Mouse (Mus musculus): ENCODE results near the gene Masp2.

Masp2 gene

DNA sequence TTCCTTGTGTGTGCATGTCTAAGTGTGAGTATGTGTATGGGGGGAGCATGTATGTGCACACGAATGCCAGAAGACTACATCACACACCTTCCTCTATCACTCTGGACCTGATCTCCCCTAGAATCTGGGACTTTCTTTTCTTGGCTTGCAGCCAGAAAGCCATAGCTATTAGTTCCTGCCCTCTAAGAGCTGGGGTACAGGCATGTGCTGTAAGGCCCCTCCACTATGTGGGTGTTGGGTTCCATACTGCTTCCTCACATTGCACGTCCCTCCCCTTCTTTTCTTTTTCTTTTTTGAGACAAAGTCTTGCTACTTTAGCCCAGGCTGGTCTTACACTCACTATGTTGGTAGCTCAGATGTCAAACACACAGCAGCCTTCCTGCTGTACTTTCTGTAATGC lies 33.0 kb downstream of the Masp2 start:
- DNase-seq (ENCODE audit: low spot score in 2 of 2), result no peak

- no peak for DNase-seq (ENCODE audit: low spot score in 2 of 2)
These were observed 35.9 kb downstream of the Masp2 start for GRCm38 (mm10) chr4:148638302-148638701.

- DNase-seq (ENCODE audit: low spot score in 2 of 2), result no peak
These were observed 37.1 kb downstream of the Masp2 start for GRCm38 (mm10) chr4:148639455-148639854.

DNA sequence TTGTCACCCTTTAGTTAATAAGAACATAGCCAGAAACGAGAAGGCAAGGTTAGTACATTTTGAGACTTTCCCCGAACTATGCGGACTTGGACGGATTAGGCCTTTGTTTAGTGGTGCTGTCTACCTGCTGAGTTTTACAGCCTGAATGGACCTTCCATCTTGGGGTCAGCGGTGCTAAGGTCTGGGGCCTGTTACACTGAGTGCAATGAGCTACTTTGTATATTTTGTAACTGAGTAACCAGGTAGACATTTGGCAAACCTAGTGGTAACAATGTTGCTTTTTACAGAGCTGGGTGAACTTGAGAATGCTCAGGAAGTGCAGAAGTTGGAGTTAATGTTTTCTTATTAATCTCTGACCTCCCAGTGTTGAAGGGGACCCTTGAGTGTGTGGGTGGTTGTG lies 38.8 kb downstream of the Masp2 start:
- DNase-seq (ENCODE audit: low spot score in 2 of 2), result no peak

GRCm38 (mm10) chr4:148643291-148644156 lies 41.2 kb downstream of the Masp2 start, which contains the start of gene Gm572:
Gm572 (plus strand) TSS chr4:148643317.
- DNase-seq (ENCODE audit: low spot score in 2 of 2), result no peak

GRCm38 (mm10) chr4:148644157-148644511 lies 41.8 kb downstream of the Masp2 start:
- peak in 1 of 2 experiments; percentile 44 for DNase-seq (ENCODE audit: low spot score in 2 of 2)

DNA sequence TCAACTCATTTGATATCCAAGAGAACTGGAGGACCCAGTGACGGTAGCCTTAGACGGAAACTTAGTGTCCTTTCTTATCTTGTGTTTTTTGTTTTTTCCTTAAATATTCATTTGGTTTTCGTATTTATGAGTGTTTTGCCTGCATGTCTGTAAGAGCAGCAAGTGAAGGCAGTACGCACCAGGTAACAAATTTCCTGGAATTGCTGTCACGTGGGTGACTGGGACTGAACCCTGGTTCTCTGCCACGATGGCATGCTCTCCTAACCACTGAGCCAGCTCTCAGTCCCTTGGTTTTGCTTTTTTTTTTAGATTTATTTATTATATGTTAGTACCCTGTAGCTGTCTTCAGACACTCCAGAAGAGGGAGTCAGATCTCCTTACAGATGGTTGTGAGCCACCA lies 42.6 kb downstream of the Masp2 start:
- no peak for DNase-seq (ENCODE audit: low spot score in 2 of 2)

DNA sequence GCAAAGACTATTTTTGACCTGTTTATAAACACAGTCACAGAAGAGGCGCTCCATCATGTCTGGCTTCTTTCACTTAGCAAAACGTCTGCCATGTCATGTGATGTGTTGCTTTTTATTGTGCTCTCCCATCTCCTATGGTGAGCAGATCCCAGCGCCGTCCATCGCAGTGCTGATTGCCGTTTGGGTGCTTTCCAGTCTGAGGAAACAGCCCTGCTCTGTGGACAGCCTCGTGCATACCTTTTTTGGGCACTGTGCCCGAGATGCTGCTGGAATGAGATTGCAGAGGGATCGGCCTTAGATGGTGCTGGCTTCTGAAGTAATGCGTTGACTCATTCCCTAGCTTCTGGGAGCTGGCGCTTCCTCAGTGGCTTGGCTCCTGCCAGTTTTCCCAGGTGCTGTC lies 44.3 kb downstream of the Masp2 start:
- DNase-seq (ENCODE audit: low spot score in 2 of 2), result no peak

DNA sequence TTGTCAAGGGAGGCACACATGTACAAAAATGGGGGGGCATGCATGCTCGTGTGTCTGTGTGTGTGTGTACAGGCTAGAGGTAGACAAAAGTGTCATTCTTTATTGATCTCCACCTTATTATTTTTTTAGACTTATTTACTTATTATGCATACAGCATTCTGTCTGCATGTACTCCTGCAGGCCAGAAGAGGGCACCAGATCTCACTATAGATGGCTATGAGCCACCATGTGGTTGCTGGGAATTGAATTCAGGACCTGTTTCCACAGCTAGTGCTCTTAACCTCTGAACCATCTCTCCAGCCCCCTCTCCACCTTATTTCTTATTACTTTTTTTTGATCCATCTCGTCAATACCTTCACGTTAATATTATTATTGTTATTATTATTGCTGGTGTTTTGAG lies 47.0 kb downstream of the Masp2 start:
- DNase-seq (ENCODE audit: low spot score in 2 of 2), result no peak

DNA sequence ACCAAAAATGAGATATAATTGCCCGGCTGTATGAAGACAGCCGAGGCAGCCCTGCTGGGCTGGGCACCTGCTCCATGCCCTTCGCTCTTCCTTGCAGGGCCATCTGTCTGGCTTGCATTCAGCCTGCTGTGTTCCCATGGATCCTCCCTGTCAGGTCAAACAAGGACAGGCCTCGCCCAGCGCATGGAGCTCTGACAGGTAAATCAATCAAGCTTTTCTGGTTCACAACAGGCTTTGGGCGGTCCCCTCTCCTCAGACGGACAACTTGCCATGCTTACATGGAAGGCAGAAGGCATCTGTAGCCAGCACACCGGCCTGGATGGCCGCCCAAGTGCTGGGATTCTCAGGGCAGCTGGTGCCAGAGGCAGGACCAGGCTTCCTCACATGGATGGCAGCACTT lies 48.7 kb downstream of the Masp2 start:
- no peak for DNase-seq (ENCODE audit: low spot score in 2 of 2)

DNA sequence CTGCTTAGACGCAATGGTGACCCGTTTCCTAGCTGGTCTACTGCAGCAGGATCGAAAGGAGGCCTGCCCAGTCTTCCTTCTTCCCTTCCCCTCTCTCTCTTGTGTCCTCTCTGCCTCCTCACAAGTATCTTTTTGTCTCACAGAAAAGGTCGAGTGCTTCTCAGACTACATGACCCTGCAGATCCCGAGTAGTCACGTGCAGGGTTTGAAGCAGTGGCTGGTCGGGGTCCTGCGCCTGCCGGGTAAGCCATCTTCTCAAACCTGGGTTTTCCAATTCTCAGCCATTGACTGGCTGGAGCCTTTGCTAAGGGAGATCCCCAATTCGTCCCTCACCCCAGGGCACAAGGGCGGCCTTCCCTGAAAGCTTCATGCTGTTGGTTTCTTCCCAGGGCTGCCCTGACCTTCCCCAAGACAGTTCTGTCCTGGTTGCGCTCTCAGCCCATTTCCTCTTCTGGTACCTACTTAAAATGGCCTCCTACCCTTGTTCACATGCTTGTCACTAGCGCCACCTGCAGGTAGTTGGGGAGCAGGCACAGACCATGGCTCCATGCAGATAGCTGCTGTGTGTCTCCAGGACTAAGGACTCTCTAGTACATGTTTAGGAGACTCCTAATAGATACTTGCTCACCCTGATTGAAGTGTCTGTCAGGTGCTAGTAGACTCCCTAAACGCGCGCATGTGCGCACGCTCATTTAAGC lies 52.5 kb downstream of the Masp2 start:
- DNase-seq (ENCODE audit: low spot score in 2 of 2), result no peak

DNA sequence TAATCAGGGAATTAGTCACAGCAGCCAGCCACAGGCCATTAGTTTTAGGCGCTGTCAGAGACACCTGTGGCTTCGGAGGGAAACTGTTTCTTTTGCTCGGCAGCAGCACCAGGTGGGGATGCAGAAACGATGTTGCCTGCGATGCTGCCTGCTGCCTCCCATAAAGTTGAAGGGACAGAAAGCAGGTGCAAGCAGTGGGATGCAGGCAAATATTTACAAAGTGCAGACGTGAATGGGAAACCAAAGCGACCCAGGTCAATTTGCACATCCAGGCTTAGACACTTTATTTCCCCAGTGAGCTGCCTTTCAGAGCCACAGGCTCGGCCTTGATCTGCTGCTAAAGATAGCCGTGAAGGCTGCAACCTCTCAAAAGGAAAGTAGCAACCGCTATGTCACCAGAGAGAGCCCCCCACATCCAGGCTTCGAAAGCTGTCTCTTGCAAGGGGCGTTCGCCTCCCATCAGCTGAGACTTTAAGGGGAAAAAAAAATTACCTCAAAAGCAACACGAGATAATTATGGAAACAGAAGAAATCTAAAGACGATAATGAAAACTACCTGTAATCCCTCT lies 54.4 kb downstream of the Masp2 start:
- no peak for DNase-seq (ENCODE audit: low spot score in 2 of 2)

- DNase-seq (ENCODE audit: low spot score in 2 of 2), result no peak
These were observed 55.4 kb downstream of the Masp2 start for GRCm38 (mm10) chr4:148657776-148658175.

GRCm38 (mm10) chr4:148660174-148660573 lies 57.8 kb downstream of the Masp2 start:
- DNase-seq (ENCODE audit: low spot score in 2 of 2), result no peak

- peak; percentile 43 to 56 for DNase-seq (ENCODE audit: low spot score in 2 of 2)
These were observed 60.0 kb downstream of the Masp2 start for GRCm38 (mm10) chr4:148662168-148662965.

DNA sequence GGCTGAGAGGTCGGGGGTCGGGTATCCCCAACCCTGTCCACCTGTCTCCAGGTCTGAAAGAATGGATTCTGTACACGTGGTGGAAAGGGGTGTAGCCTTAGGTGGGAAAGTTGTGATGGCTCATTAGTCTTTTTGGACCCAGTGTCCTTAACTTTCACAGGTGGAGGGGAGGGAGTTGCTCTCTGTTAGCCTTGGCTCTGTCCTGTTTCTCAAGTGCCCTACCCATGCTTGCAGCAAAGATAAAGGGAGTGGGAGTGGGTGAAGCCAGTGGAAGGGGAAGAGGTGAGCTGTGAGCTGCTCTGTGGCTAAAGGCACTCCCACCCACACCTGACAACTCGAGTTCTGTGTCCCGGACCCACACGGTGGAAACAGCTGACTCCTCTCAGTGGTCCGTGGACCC lies 61.0 kb downstream of the Masp2 start:
- no peak for DNase-seq (ENCODE audit: low spot score in 2 of 2)

- DNase-seq (ENCODE audit: low spot score in 2 of 2), result no peak
These were observed 61.7 kb downstream of the Masp2 start for GRCm38 (mm10) chr4:148664021-148664420.
